Mouse (Mus musculus) stomach, postnatal 0 days (tissue): ENCODE results near the gene Tbl2. TPM values are rescaled to one million over a fixed set of nuclear protein-coding genes. Genes with fewer than 3 reads are reported as not detected.

Experiments used
- ATAC-seq: fragments of 200-750 bp; cut with Nextera tagmentation; 2 replicates; pipeline ENCODE4 v1.8.0; 2017; ENCODE audit not compliant: low FRiP score, low TSS enrichment
- DNase-seq: peaks from one replicate; pipeline ENCODE4 v3.0.0-alpha.2; 2016; ENCODE audit warnings: low spot score
- H3K27ac ChIP-seq: fragments of 300-500 bp; sonication (generic); replicated peaks from 2 replicates; pipeline ENCODE4 v1.5.1; 2014; ENCODE audit warnings: mild to moderate bottlenecking, control low read depth
- H3K27me3 ChIP-seq: fragments of 300-500 bp; sonication (generic); 2 replicates; pipeline ENCODE4 v1.6.1; 2014; ENCODE audit warnings: low read length; ENCODE audit not compliant: control insufficient read depth, insufficient read depth
- H3K36me3 ChIP-seq: fragments of 300-500 bp; sonication (generic); 2 replicates; pipeline ENCODE4 v1.6.1; 2014; ENCODE audit warnings: low read length, mixed read lengths; ENCODE audit not compliant: control insufficient read depth, insufficient read depth
- H3K4me1 ChIP-seq: fragments of 300-500 bp; sonication (generic); replicated peaks from 2 replicates; pipeline ENCODE4 v1.6.1; 2014; ENCODE audit warnings: antibody characterized with exemption; ENCODE audit not compliant: control insufficient read depth, insufficient read depth
- H3K4me2 ChIP-seq: fragments of 300-500 bp; sonication (generic); replicated peaks from 2 replicates; pipeline ENCODE4 v1.6.1; 2014; ENCODE audit warnings: low read depth, mild to moderate bottlenecking, control low read depth, moderate library complexity
- H3K4me3 ChIP-seq: fragments of 300-500 bp; sonication (generic); 2 replicates; pipeline ENCODE4 v1.5.1; 2014; ENCODE audit warnings: low read depth, low read length, control low read depth
- H3K9ac ChIP-seq: fragments of 300-500 bp; sonication (generic); 2 replicates; pipeline ENCODE4 v1.6.1; 2014; ENCODE audit warnings: mild to moderate bottlenecking, low read length, control low read depth, mixed read lengths
- H3K9me3 ChIP-seq: fragments of 300-500 bp; sonication (generic); 2 replicates; pipeline ENCODE4 v1.6.1; 2016; ENCODE audit warnings: low read length; ENCODE audit not compliant: control insufficient read depth
- CTCF ChIP-seq: IDR thresholded peaks from 2 replicates; pipeline ENCODE4 v1.5.1; 2016; ENCODE audit warnings: antibody characterized with exemption, low read depth, mild to moderate bottlenecking, moderate library complexity
- EP300 ChIP-seq: optimal IDR thresholded peaks from 2 replicates; pipeline ENCODE3; 2016; ENCODE audit warnings: antibody characterized with exemption
- WGBS: fragments of 180-500 bp; shearing (Covaris S2); extraction: QIAGEN DNeasy Blood & Tissue Kit; methylation state at CpG from one replicate; pipeline ENCODE4 v1.1.7; 2014; 5-methylcytosine and 5-hydroxymethylcytosine counted together
- polyA plus RNA-seq: library from polyadenylated mRNA; unstranded; fragments of >200 nt; fragmentation: Nextera tagmentation; extraction: Ambion mirVana; gene quantifications from 2 replicates; pipeline ENCODE4 v1.2.1, GENCODE M21; 2015

The Tbl2 gene
- 9.9 and 11.6 TPM in 2 replicates for polyA plus RNA-seq

DNA sequence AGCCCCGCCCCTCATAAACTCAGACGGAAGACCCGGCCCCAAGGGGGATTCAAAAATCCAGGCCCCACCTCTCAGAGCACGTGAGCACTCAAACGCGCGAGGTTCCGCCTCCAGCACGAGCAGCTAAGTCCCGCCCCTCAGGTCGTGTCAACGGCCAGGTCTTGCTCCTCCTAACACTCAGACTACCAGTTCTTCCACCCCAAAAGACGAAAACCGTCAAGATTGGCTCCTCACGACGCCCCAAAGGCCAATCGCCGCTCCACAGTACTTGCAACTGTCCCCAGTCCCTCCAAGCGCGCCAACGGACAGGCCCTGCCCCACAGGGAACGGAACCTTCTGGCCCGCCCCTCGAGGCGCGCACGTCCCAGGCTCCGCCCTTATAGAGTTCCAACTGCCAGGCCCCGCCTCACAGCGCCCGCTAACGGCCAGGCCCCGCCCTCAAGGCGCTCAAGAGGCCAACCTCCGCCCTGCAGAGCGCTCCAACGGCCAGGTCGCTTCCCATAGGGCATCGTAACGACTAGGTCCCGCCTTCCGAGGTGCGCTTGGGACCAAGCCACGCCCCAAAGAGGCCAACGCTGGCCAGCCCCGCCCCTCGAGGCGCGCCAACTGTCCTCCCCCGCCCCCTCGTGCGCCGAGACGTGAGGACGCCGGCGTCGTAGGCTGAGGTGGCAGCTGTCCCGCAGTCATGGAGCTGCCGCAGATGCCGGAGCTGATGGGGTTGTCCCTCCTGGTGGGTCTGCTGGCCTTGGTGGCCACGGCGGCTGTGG lies at the start of gene Tbl2:
Gene Tbl2, plus strand, starts transcription at position 605 of the 767 bp plus-strand sequence.
- under 1% methylated on average over 56 of the region's 63 CpGs for WGBS

DNA sequence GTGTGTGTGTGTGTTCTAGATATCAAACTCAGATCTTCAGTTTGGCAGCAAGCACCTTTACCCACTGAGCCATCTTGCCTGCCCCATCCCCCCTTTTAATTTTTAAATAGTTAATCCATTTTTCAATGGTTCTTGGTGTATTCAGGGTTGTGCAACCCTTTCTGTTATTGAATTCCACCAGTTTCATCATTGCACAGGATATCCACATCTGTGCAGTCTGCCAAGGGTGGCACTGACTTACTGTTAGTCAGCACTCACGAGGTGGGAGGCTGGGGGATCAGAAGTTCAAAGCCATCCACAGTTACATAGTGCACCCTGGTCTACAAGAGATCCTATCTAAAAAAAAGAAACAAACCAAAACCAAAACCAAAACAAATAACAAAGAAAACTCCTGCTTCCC lies 48.5 kb upstream of the Tbl2 start:
- Histone ChIP-seq H3K27me3 (no peaks in the 10 kb centered on the region), H3K27ac (no peak overlapping the region), H3K4me1 (no peaks in the 10 kb centered on the region), H3K36me3 (no peaks in the 10 kb centered on the region), H3K9me3 (no peaks in the 10 kb centered on the region), H3K9ac (no peak overlapping the region), H3K4me2 (no peak overlapping the region), H3K4me3 (no peak overlapping the region)
- WGBS = 47% methylated on average over 1 of the region's 1 CpGs
- ATAC-seq = no peak
- DNase-seq = no peak
- TF ChIP-seq EP300 = no peak
- TF ChIP-seq CTCF = no peak

More for the DNA sequence above, at the start of gene Tbl2:
- ATAC-seq (peak; percentile 99), DNase-seq (peak; percentile 99)
- Histone ChIP-seq H3K4me1 (no peaks in the 10 kb centered on the region), H3K36me3 (peaks cover under 1% of the 10 kb centered on the region; the same call in 1 of the 2 replicates), H3K9ac (peak within 1 kb of the TSS; percentile 79), H3K4me2 (peak within 1 kb of the TSS; percentile 95), H3K9me3 (no peaks in the 10 kb centered on the region), H3K27ac (peak within 1 kb of the TSS; percentile 92), H3K27me3 (no peaks in the 10 kb centered on the region), H3K4me3 (peak within 1 kb of the TSS; percentile 84)
- peak; percentile 53 for TF ChIP-seq CTCF
- no peak for TF ChIP-seq EP300

DNA sequence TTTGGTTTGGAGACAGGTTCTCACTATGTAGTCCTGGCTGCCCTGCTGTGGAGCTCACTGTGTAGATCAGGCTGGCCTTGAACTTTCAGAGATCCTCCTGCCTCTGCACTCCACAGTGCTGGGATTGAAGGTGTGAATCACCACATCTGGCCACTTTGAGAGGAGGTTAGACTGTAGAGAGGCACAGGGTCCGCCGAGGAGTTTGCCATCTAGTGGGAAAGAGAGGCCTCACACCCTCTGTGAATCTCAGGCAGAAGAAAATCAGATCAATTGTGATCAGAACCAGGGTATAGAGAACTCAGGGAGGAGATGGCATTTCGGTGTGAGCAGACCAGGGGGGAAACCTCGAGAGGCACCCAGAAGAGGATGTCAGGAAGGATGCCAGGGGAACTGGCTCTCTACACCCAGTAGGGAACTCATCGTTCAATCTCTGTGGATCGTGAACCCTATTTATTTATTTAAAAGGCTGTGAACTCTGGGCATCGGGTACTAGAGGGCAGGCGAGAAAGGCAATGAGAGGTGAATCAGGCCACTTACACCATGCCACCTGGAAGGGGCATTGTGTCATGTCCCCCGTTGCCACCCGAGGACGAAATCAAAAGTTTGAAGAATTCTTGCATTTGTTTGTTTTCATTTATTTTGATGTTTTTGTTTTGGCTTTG lies 45.3 kb upstream of the Tbl2 start:
- Histone ChIP-seq H3K27me3 (no peaks in the 10 kb centered on the region; the same call in 1 of the 2 replicates), H3K4me3 (no peak overlapping the region), H3K9ac (no peak overlapping the region), H3K36me3 (no peaks in the 10 kb centered on the region), H3K27ac (no peak overlapping the region), H3K4me2 (no peak overlapping the region), H3K9me3 (no peaks in the 10 kb centered on the region), H3K4me1 (no peaks in the 10 kb centered on the region)
- DNase-seq (no peak), ATAC-seq (no peak)
- WGBS = 61% methylated on average over 11 of the region's 11 CpGs
- TF ChIP-seq EP300 = no peak
- TF ChIP-seq CTCF = peak; percentile 70

DNA sequence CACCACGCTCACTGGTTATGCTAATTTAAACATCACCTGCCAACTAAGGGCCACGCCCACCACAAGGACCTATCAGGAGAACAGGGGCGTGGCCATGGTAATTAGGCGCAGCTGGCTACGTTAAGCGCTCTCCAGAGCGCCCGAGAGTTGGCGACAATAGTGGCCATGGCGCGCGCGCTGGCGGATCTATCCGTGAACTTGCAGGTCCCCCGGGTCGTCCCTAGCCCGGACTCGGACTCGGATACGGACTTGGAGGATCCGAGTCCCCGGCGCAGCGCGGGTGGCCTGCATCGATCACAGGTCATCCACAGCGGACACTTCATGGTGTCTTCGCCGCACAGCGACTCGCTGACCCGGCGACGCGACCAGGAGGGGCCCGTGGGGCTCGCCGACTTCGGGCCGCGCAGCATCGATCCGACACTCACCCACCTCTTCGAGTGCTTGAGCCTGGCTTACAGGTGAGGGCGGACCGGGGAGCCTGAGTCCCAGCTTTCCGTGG lies 42.6 kb upstream of the Tbl2 start:
- Histone ChIP-seq H3K27ac (no peak overlapping the region), H3K9me3 (no peaks in the 10 kb centered on the region), H3K9ac (peak overlapping the region; percentile 62), H3K4me3 (peak overlapping the region; percentile 47), H3K4me2 (peak overlapping the region; percentile 85), H3K36me3 (no peaks in the 10 kb centered on the region), H3K4me1 (no peaks in the 10 kb centered on the region), H3K27me3 (no peaks in the 10 kb centered on the region; the same call in 1 of the 2 replicates)
- peak; percentile 83 for ATAC-seq
- WGBS = 1% methylated on average over 47 of the region's 48 CpGs
- DNase-seq = peak; percentile 89
- TF ChIP-seq EP300 = no peak

DNA sequence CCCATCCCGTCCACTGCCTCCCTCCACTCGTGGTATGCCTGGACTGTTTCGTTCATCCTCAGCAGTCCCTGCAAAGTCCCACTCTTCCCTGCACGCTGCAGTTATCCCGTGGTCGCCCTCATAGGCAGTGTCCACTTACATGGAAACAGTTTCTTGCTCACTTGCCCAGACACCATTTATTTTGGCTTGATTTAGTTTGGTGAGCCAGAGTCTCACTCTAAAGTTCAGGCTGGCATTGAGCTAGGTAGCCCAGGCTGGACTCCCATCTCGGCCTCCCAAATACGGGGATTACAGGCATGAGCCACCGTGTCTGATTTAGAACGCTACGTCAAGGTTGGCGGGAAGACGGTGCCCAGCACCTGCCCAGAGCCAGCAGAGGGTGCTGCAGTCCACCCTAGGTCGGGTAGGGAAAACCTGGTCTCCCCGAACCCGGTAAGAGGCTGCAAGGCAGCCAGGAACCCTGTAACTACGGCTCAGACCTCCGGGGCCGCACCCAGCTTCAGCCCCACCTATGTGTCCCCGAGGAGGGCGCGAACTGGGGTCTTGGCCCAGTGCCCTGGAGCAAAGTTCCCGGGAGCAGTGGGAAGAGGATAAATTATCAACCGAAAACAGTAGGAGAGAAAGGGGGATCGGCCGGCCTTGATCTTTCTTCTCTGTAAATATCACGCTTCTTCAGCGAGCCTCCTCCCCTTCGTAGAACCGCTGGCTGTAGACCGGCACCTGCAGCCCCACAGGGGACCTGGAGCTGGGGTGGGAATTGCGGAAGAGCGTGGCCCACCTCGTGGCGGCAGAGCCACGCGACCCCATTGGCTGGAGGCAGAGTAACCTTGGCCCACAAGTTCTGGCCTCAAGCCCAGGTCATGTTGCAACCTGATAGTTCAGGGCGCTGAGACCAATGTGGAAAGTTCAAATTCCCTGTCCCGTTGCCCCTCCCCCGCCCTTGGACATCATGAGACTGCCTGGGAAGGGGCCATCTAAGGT lies 41.6 kb upstream of the Tbl2 start:
- H3K36me3 ChIP-seq = no peaks in the 10 kb centered on the region
- H3K27me3 ChIP-seq = no peaks in the 10 kb centered on the region; the same call in 1 of the 2 replicates
- peak; percentile 75 for DNase-seq
- peak; percentile 50 for ATAC-seq
- H3K9ac ChIP-seq = peak overlapping the region; percentile 31; the same call in 1 of the 2 replicates
- no peak overlapping the region for H3K27ac ChIP-seq
- 8% methylated on average over 40 of the region's 40 CpGs for WGBS
- H3K4me3 ChIP-seq = peak overlapping the region; percentile 47
- TF ChIP-seq EP300 (no peak), CTCF (peak; percentile 77)
- no peaks in the 10 kb centered on the region for H3K9me3 ChIP-seq
- no peaks in the 10 kb centered on the region for H3K4me1 ChIP-seq
- peak overlapping the region; percentile 85 for H3K4me2 ChIP-seq
